Mouse (Mus musculus): ENCODE results near the gene 1500011B03Rik. TPM values are rescaled to one million over a fixed set of nuclear protein-coding genes. Genes with fewer than 3 reads are reported as not detected.

The 1500011B03Rik gene
- total and polyA plus RNA-seq, 3 experiments = 47.7 to 75.2 TPM; not detected in 1

DNA sequence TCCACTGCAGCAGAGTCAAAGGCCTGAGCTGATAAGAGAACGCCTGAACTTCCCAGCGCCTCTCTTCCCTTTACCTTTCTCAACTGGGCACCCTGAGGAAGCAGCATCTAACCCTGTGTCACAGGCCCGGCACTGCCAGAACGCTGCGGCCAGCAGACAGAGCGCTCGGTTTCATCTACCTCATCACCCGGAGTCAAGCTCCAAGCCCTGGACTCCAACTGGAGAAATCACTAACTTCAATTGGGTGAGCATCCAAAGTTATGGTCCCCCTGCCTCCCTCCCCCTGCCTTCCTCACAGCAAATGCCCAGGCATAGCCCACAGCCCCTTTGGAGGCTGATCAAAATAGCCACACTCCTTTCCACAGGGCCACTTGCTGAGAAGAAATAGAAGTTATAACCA is 56.6 kb downstream of the 1500011B03Rik start:
- DNase-seq (ENCODE audit: low read depth, low spot score) = no peak
- Histone ChIP-seq H3K27me3 (ENCODE audit: control insufficient read depth in 1 of 2, insufficient read depth in 2 of 2, low read length in 2 of 2) (no peaks in the 10 kb centered on the region), H3K4me3 (ENCODE audit: control insufficient read depth in 1 of 2, insufficient read depth in 1 of 2, low read depth in 2 of 2, low read length in 2 of 2) (no peak overlapping the region), H3K36me3 (ENCODE audit: control insufficient read depth in 1 of 2, insufficient read depth in 2 of 2, low read length in 2 of 2) (peaks cover 2 to 14% of the 10 kb centered on the region in 2 experiments; a peak in 2 of 4 replicates), H3K79me2 (ENCODE audit: control insufficient read depth, insufficient read depth, low read length, poor library complexity) (peaks cover 39% of the 10 kb centered on the region), H3K27ac (ENCODE audit: control insufficient read depth, low read depth, low read length) (no peak overlapping the region), H3K9me3 (replicated peaks; ENCODE audit: insufficient read depth, low read length) (no peaks in the 10 kb centered on the region), H3K4me1 (ENCODE audit: control insufficient read depth in 1 of 2, insufficient read depth in 2 of 2, low read length in 2 of 2) (peaks cover 0 to 5% of the 10 kb centered on the region in 2 experiments; a peak in 1 of 4 replicates), H3K9ac (ENCODE audit: control insufficient read depth, low read depth, low read length, poor library complexity, severe bottlenecking) (no peak overlapping the region)
- TF ChIP-seq JUND (IDR thresholded peaks at IDR 0.05; ENCODE audit: low read depth, low read length) (no peak), RAD21 (IDR thresholded peaks at IDR 0.05; ENCODE audit: low read depth, low read length) (no peak), MYB (IDR thresholded peaks at IDR 0.05; ENCODE audit: low read depth, low read length) (no peak), E2F4 (IDR thresholded peaks at IDR 0.05; ENCODE audit: borderline replicate concordance, low read depth, low read length) (no peak), TCF12 (IDR thresholded peaks at IDR 0.05; ENCODE audit: low read depth, low read length) (no peak), NRF1 (IDR thresholded peaks at IDR 0.05; ENCODE audit: insufficient read depth, low read depth, low read length, poor library complexity, severe bottlenecking) (no peak), MAFK (IDR thresholded peaks at IDR 0.05; ENCODE audit: borderline replicate concordance, low read depth, low read length) (no peak), UBTF (IDR thresholded peaks at IDR 0.05; ENCODE audit: borderline replicate concordance, insufficient read depth, low read depth, low read length) (no peak), SMC3 (IDR thresholded peaks at IDR 0.05; ENCODE audit: low read depth, low read length) (no peak), MEF2A (IDR thresholded peaks at IDR 0.05; ENCODE audit: extremely low read depth, insufficient replicate concordance, low read depth, low read length, poor library complexity, severe bottlenecking) (no peak), GABPA (IDR thresholded peaks at IDR 0.05; ENCODE audit: low read depth, low read length) (no peak), ZKSCAN1 (IDR thresholded peaks at IDR 0.05; ENCODE audit: low read depth, low read length) (no peak), POLR2A (IDR thresholded peaks at IDR 0.05; ENCODE audit: control insufficient read depth in 1 of 2, insufficient read depth in 1 of 2, low read depth in 1 of 2, low read length in 2 of 2, poor library complexity in 1 of 2) (no peak)

DNA sequence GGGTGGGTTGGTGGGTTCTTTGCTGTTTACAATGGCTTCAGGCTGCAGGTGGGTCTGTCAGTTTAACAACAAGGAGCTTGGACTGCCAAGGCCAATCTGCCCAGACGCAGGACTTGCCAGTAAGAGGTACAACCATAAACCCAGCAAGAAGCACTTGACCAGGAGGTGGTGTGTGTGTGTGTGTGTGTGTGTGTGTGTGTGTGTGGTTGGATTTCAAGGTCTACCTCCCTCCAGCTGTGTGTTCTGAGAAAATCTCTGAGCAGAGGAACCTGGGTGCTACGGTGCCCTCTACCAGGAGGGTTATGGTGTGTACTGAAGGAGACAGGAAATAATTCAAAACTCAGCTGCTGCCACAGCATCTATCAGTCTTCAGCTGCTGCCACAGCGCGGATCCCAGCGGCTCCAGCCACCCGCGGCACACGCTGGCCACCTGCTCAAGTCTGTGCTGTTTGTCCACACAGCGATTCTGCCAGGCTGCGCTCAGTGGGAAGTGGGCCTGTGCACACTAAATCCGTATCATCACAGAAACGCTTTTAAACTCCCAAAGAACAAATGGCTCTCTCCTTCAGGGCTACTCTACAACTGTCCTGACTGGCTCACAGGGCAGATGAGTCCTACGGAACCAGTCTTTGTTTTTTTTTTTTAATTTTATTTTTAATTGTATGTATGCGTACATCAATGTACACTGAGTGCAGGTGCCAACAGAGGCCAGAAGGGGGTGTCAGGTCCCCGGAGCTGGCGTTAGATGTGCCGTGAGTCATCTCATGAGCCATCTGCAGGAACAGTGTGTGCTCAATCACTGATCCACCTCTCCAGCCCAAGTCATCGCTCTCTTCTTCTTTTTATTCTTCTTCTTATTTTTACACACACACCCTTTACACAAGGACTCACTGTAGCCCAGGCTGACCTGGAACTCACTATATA is 58.2 kb downstream of the 1500011B03Rik start:
- Histone ChIP-seq H3K27ac (ENCODE audit: control insufficient read depth, low read depth, low read length) (no peak overlapping the region), H3K27me3 (ENCODE audit: control insufficient read depth in 1 of 2, insufficient read depth in 2 of 2, low read length in 2 of 2) (no peaks in the 10 kb centered on the region), H3K4me1 (ENCODE audit: control insufficient read depth in 1 of 2, insufficient read depth in 2 of 2, low read length in 2 of 2) (no peaks in the 10 kb centered on the region), H3K9me3 (replicated peaks; ENCODE audit: insufficient read depth, low read length) (no peaks in the 10 kb centered on the region), H3K9ac (ENCODE audit: control insufficient read depth, low read depth, low read length, poor library complexity, severe bottlenecking) (no peak overlapping the region), H3K79me2 (ENCODE audit: control insufficient read depth, insufficient read depth, low read length, poor library complexity) (peaks cover 23% of the 10 kb centered on the region), H3K36me3 (ENCODE audit: control insufficient read depth in 1 of 2, insufficient read depth in 2 of 2, low read length in 2 of 2) (peaks cover 0 to 20% of the 10 kb centered on the region in 2 experiments; a peak in 2 of 4 replicates), H3K4me3 (ENCODE audit: control insufficient read depth in 1 of 2, insufficient read depth in 1 of 2, low read depth in 2 of 2, low read length in 2 of 2) (no peak overlapping the region)
- peak; percentile 23 to 46 (median 46); a peak in 5 of 6 replicates for TF ChIP-seq CTCF (IDR thresholded peaks at IDR 0.05 in 2 of 3, conservative IDR thresholded peaks at IDR 0.05 in 1 of 3; ENCODE audit: control insufficient read depth in 1 of 3, insufficient read depth in 1 of 3, low read depth in 2 of 3, low read length in 3 of 3, poor library complexity in 1 of 3, severe bottlenecking in 1 of 3)
- TF ChIP-seq RCOR1 (IDR thresholded peaks at IDR 0.05; ENCODE audit: low read depth, low read length) = no peak
- no peak for TF ChIP-seq ZKSCAN1 (IDR thresholded peaks at IDR 0.05; ENCODE audit: low read depth, low read length)
- no peak for TF ChIP-seq JUND (IDR thresholded peaks at IDR 0.05; ENCODE audit: low read depth, low read length)
- TF ChIP-seq RAD21 (IDR thresholded peaks at IDR 0.05; ENCODE audit: low read depth, low read length) = peak; percentile 37
- TF ChIP-seq NRF1 (IDR thresholded peaks at IDR 0.05; ENCODE audit: insufficient read depth, low read depth, low read length, poor library complexity, severe bottlenecking) = no peak
- TF ChIP-seq ZMIZ1 (IDR thresholded peaks at IDR 0.05; ENCODE audit: low read depth, low read length) = no peak
- TF ChIP-seq CHD2 (IDR thresholded peaks at IDR 0.05; ENCODE audit: low read length) = no peak
- no peak for TF ChIP-seq GATA1 (IDR thresholded peaks at IDR 0.05; ENCODE audit: low read depth, low read length)
- TF ChIP-seq POLR2AphosphoS5 (IDR thresholded peaks at IDR 0.05; ENCODE audit: borderline replicate concordance, low read depth, low read length) = no peak
- peak; percentile 48 for TF ChIP-seq SMC3 (IDR thresholded peaks at IDR 0.05; ENCODE audit: low read depth, low read length)
- TF ChIP-seq MXI1 (IDR thresholded peaks at IDR 0.05; ENCODE audit: low read depth, low read length) = no peak
- no peak for TF ChIP-seq MEF2A (IDR thresholded peaks at IDR 0.05; ENCODE audit: extremely low read depth, insufficient replicate concordance, low read depth, low read length, poor library complexity, severe bottlenecking)
- no peak for TF ChIP-seq BHLHE40 (IDR thresholded peaks at IDR 0.05; ENCODE audit: borderline replicate concordance, low read depth, low read length)
- no peak for TF ChIP-seq POLR2A (IDR thresholded peaks at IDR 0.05; ENCODE audit: control insufficient read depth in 1 of 2, insufficient read depth in 1 of 2, low read depth in 1 of 2, low read length in 2 of 2, poor library complexity in 1 of 2)
- no peak for TF ChIP-seq TCF12 (IDR thresholded peaks at IDR 0.05; ENCODE audit: low read depth, low read length)
- TF ChIP-seq ETS1 (IDR thresholded peaks at IDR 0.05; ENCODE audit: low read depth, low read length) = no peak
- no peak for TF ChIP-seq NELFE (IDR thresholded peaks at IDR 0.05; ENCODE audit: low read depth, low read length)
- TF ChIP-seq KAT2A (conservative IDR thresholded peaks at IDR 0.05; ENCODE audit: low read depth, low read length) = no peak
- TF ChIP-seq MAFK (IDR thresholded peaks at IDR 0.05; ENCODE audit: borderline replicate concordance, low read depth, low read length) = no peak
- no peak for TF ChIP-seq USF1 (IDR thresholded peaks at IDR 0.05; ENCODE audit: low read depth, low read length)
- DNase-seq (ENCODE audit: low read depth, low spot score) = peak; percentile 55

All from MEL (cell line).